Mouse (Mus musculus) kidney, embryonic 15.5 days (tissue): ENCODE measurements around the gene Serping1. TPM values are rescaled to one million over a fixed set of nuclear protein-coding genes. Genes with fewer than 3 reads are reported as not detected.
A peak's percentile ranks its signal among the peaks of the same experiment; 100 is the strongest.

ENCODE experiments used
- ATAC-seq: fragments of 200-750 bp; cut with Nextera tagmentation; replicated peaks from 2 replicates; pipeline ENCODE4 v1.8.0; 2017; ENCODE audit warnings: moderate TSS enrichment; ENCODE audit not compliant: low FRiP score
- H3K27ac ChIP-seq: fragments of 300-500 bp; sonication (generic); 2 replicates; pipeline ENCODE4 v1.5.1; 2015; ENCODE audit warnings: mild to moderate bottlenecking, inconsistent platforms
- H3K27me3 ChIP-seq: fragments of 300-500 bp; sonication (generic); 2 replicates; pipeline ENCODE4 v1.6.1; 2015; ENCODE audit warnings: inconsistent platforms
- H3K36me3 ChIP-seq: fragments of 300-500 bp; sonication (generic); 2 replicates; pipeline ENCODE4 v1.6.1; 2015; ENCODE audit warnings: inconsistent platforms
- H3K4me1 ChIP-seq: fragments of 300-500 bp; sonication (generic); 2 replicates; pipeline ENCODE4 v1.6.1; 2015; ENCODE audit warnings: inconsistent platforms
- H3K4me2 ChIP-seq: fragments of 300-500 bp; sonication (generic); 2 replicates; pipeline ENCODE4 v1.6.1; 2015; ENCODE audit warnings: moderate library complexity, mild to moderate bottlenecking, inconsistent platforms
- H3K4me3 ChIP-seq: fragments of 300-500 bp; sonication (generic); replicated peaks from 2 replicates; pipeline ENCODE4 v1.5.1; 2015; ENCODE audit warnings: mild to moderate bottlenecking, inconsistent platforms
- H3K9ac ChIP-seq: fragments of 300-500 bp; sonication (generic); 2 replicates; pipeline ENCODE4 v1.6.1; 2015; ENCODE audit warnings: mild to moderate bottlenecking, inconsistent platforms
- H3K9me3 ChIP-seq: fragments of 300-500 bp; sonication (generic); replicated peaks from 2 replicates; pipeline ENCODE4 v1.6.1; 2016; ENCODE audit warnings: inconsistent platforms
- WGBS: fragments of 180-500 bp; shearing (Covaris S2); methylation state at CpG from one replicate; pipeline ENCODE4 v1.1.7; 2015; ENCODE audit warnings: mixed read lengths; 5-methylcytosine and 5-hydroxymethylcytosine counted together
- microRNA counts: library from miRNA; unstranded; fragments of <30 nt; microRNA quantifications from one replicate; lab custom pipeline; 2016
- microRNA-seq: library from miRNA; unstranded; fragments of <30 nt; microRNA quantifications from one replicate; pipeline ENCODE4, GENCODE M21; 2016
- polyA plus RNA-seq: library from polyadenylated mRNA; unstranded; fragments of >200 nt; fragmentation: Nextera tagmentation; extraction: Ambion mirVana; gene quantifications from 2 replicates; pipeline ENCODE4 v1.2.1, GENCODE M21; 2015

Gene Serping1
- polyA plus RNA-seq, 1 experiment from 2014 or later = 109 TPM

DNA sequence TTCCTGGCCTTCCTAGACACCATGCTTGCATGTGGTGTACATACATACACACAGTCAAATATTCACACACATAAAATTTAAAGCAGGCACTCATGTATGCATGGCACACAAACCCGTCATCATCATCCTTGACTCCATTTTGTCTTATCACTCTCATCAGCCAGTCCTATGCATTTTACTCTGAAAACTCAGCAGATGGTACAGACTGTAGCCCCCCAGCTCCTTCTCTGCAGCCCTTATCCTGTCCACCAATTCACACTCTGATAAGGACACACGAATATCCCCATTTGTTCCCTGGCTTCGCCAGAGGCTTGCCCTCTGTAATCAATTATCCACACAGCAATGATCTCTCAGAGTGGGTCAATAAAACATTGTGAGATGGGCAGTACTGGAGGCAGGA is 54.1 kb downstream of the Serping1 start:
- no peak for ATAC-seq
- H3K36me3 ChIP-seq = peaks cover 43% of the 10 kb centered on the region
- H3K27me3 ChIP-seq = no peaks in the 10 kb centered on the region
- peaks cover 20% of the 10 kb centered on the region for H3K4me1 ChIP-seq
- H3K27ac ChIP-seq = no peak overlapping the region
- no peak overlapping the region for H3K9ac ChIP-seq
- H3K9me3 ChIP-seq = no peaks in the 10 kb centered on the region
- WGBS = 74% methylated on average over 3 of the region's 3 CpGs
- H3K4me2 ChIP-seq = no peak overlapping the region
- H3K4me3 ChIP-seq = no peak overlapping the region

- WGBS = 90% methylated on average over 2 of the region's 2 CpGs
- peaks cover 41% of the 10 kb centered on the region for H3K36me3 ChIP-seq
- ATAC-seq = no peak
- H3K27ac ChIP-seq = no peak overlapping the region
- H3K27me3 ChIP-seq = no peaks in the 10 kb centered on the region
- no peaks in the 10 kb centered on the region for H3K9me3 ChIP-seq
- H3K4me1 ChIP-seq = peaks cover 16% of the 10 kb centered on the region
- no peak overlapping the region for H3K9ac ChIP-seq
- no peak overlapping the region for H3K4me2 ChIP-seq
- H3K4me3 ChIP-seq = no peak overlapping the region
These were observed 54.5 kb downstream of the Serping1 start for GRCm38 (mm10) chr2:84720718-84721117.

DNA sequence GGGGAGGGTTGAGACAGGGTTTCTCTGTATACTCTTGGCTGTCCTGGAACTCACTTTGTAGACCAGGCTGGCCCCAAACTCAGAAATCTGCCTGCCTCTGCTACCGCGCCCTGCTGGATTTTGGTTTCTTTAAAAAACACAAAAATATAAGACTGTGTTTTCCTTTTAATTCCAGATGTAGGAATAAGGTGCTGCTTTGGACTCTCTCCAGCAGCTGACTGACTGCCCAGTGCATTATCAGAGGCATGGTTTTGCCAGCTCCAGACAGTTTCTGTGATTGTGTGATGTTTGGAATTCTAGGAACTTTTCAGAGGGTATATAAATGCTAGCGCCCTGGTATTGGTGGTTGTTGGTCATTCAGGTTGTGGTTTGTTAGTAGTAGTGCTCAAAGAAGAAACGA is 57.9 kb downstream of the Serping1 start:
- Histone ChIP-seq H3K4me2 (no peak overlapping the region), H3K4me3 (no peak overlapping the region), H3K27ac (no peak overlapping the region), H3K4me1 (peaks cover 18% of the 10 kb centered on the region), H3K27me3 (no peaks in the 10 kb centered on the region), H3K9me3 (no peaks in the 10 kb centered on the region), H3K9ac (no peak overlapping the region), H3K36me3 (peaks cover 15% of the 10 kb centered on the region)
- ATAC-seq = no peak
- 96% methylated on average over 4 of the region's 4 CpGs for WGBS

GRCm38 (mm10) chr2:84716423-84717355 is 58.6 kb downstream of the Serping1 start:
- Histone ChIP-seq H3K27me3 (no peaks in the 10 kb centered on the region), H3K9ac (peak overlapping the region; percentile 65), H3K27ac (peak overlapping the region; percentile 98), H3K4me3 (peak overlapping the region; percentile 97), H3K4me1 (peaks cover 18% of the 10 kb centered on the region), H3K36me3 (peaks cover 8% of the 10 kb centered on the region), H3K4me2 (peak overlapping the region; percentile 82), H3K9me3 (no peaks in the 10 kb centered on the region)
- WGBS = 32% methylated on average over 9 of the region's 9 CpGs
- no peak for ATAC-seq

GRCm38 (mm10) chr2:84715562-84716361 is 59.5 kb downstream of the Serping1 start:
- Histone ChIP-seq H3K4me3 (peak overlapping the region; percentile 97), H3K27ac (peak overlapping the region; percentile 98), H3K27me3 (no peaks in the 10 kb centered on the region), H3K4me1 (peaks cover 18% of the 10 kb centered on the region), H3K4me2 (peak overlapping the region; percentile 82), H3K9me3 (no peaks in the 10 kb centered on the region), H3K9ac (peak overlapping the region; percentile 65), H3K36me3 (peaks cover 5% of the 10 kb centered on the region)
- ATAC-seq = peak; percentile 96
- under 1% methylated on average over 33 of the region's 33 CpGs for WGBS

MicroRNAs encoded within 50 kb of the gene (microRNA counts, 519-probe panel; counts per million panel counts)
- 4,478 counts per million, percentile 99 among the panel's probes with 10 or more counts for microRNA mmu-miR-130a (lab: Ali Mortazavi, UCI)

Small RNA genes lying within 50 kb of the gene (microRNA-seq; reads per million reads assigned to microRNA genes)
- 28,676 reads per million, percentile 97 among the genes with 10 or more reads in this experiment for gene Mir130a

Other genes with a start within 250 kb of the Serping1 start
- 50.3 and 54.7 TPM in 2 replicates for gene Ctnnd1, start 124.7 kb downstream of the Serping1 start, polyA plus RNA-seq
- gene Btbd18, start 116.4 kb downstream of the Serping1 start, polyA plus RNA-seq = 0.26 and 0.34 TPM in 2 replicates
- 355 and 388 TPM in 2 replicates for gene Selenoh, start 104.7 kb downstream of the Serping1 start, polyA plus RNA-seq
- gene Gm28635, start 97.4 kb downstream of the Serping1 start, polyA plus RNA-seq = not detected in 2 replicates
- gene Med19, start 97.0 kb downstream of the Serping1 start, polyA plus RNA-seq = 41.3 and 44.4 TPM in 2 replicates
- gene Tmx2, start 96.3 kb downstream of the Serping1 start, polyA plus RNA-seq = 174 and 179 TPM in 2 replicates
- gene Zdhhc5, start 60.3 kb downstream of the Serping1 start, polyA plus RNA-seq = 29.8 and 30.2 TPM in 2 replicates
- 29.1 and 31.6 TPM in 2 replicates for gene Clp1, start 48.1 kb downstream of the Serping1 start, polyA plus RNA-seq
- gene Ypel4, start 41.4 kb downstream of the Serping1 start, polyA plus RNA-seq = 8.7 and 9.4 TPM in 2 replicates
- gene Gm19426, start 31.8 kb downstream of the Serping1 start, polyA plus RNA-seq = 13.2 and 13.7 TPM in 2 replicates
- 42.8 and 51.1 TPM in 2 replicates for gene Ube2l6, start 23.4 kb upstream of the Serping1 start, polyA plus RNA-seq
- 0.42 and 0.43 TPM in 2 replicates for gene Smtnl1, start 47.2 kb upstream of the Serping1 start, polyA plus RNA-seq
- 54.2 and 54.4 TPM in 2 replicates for gene Timm10, start 51.6 kb upstream of the Serping1 start, polyA plus RNA-seq
- 16.5 and 20.7 TPM in 2 replicates for gene Slc43a1, start 63.4 kb upstream of the Serping1 start, polyA plus RNA-seq
- 1.2 and 1.6 TPM in 2 replicates for gene Rtn4rl2, start 111.3 kb upstream of the Serping1 start, polyA plus RNA-seq
- 52.4 and 56.3 TPM in 2 replicates for gene Slc43a3, start 161.1 kb upstream of the Serping1 start, polyA plus RNA-seq
- gene Prg2, start 205.0 kb upstream of the Serping1 start, polyA plus RNA-seq = 0.27 and 0.77 TPM in 2 replicates
- not detected in 2 replicates for gene Prg3, start 212.8 kb upstream of the Serping1 start, polyA plus RNA-seq